Mouse (Mus musculus) embryonic facial prominence, embryonic 10.5 days (tissue): ENCODE results near the gene Tsc22d3. TPM values are rescaled to one million over a fixed set of nuclear protein-coding genes. Genes with fewer than 3 reads are reported as not detected.
A peak's percentile ranks its signal among the peaks of the same experiment; 100 is the strongest.

Experiments
- DNase-seq: peaks from one replicate; pipeline ENCODE4 v3.0.0-alpha.2; 2017; ENCODE audit warnings: low spot score
- H3K27ac ChIP-seq: fragments of 300-500 bp; sonication (generic); replicated peaks from 2 replicates; pipeline ENCODE4 v1.5.1; 2016; ENCODE audit warnings: mild to moderate bottlenecking
- H3K27me3 ChIP-seq: fragments of 300-500 bp; sonication (generic); replicated peaks from 2 replicates; pipeline ENCODE4 v1.6.1; 2016; ENCODE audit warnings: low read depth, mild to moderate bottlenecking; ENCODE audit not compliant: poor library complexity, severe bottlenecking
- H3K36me3 ChIP-seq: fragments of 300-500 bp; sonication (generic); replicated peaks from 2 replicates; pipeline ENCODE4 v1.6.1; 2016; ENCODE audit warnings: mild to moderate bottlenecking, moderate library complexity
- H3K4me1 ChIP-seq: fragments of 300-500 bp; sonication (generic); 2 replicates; pipeline ENCODE4 v1.6.1; 2016
- H3K4me3 ChIP-seq: fragments of 300-500 bp; sonication (generic); 2 replicates; pipeline ENCODE4 v1.5.1; 2016; ENCODE audit warnings: mild to moderate bottlenecking, moderate library complexity
- H3K9me3 ChIP-seq: fragments of 300-500 bp; sonication (generic); 2 replicates; pipeline ENCODE4 v1.6.1; 2016; ENCODE audit warnings: mild to moderate bottlenecking
- WGBS: fragments of 180-500 bp; shearing (Covaris S2); methylation state at CpG from one replicate; pipeline ENCODE4 v1.1.7; 2016; 5-methylcytosine and 5-hydroxymethylcytosine counted together
- polyA plus RNA-seq: library from polyadenylated mRNA; unstranded; fragments of >200 nt; fragmentation: Nextera tagmentation; extraction: Ambion mirVana; gene quantifications from 2 replicates; pipeline ENCODE4 v1.2.1, GENCODE M21; 2016

The Tsc22d3 gene
- polyA plus RNA-seq, 1 experiment from 2014 or later, result 115 TPM

GRCm38 (mm10) chrX:140538649-140539048 is 61.8 kb downstream of the Tsc22d3 start:
- 81% methylated on average over 2 of the region's 2 CpGs for WGBS
- H3K4me3 ChIP-seq, result no peak overlapping the region
- no peaks in the 10 kb centered on the region for H3K9me3 ChIP-seq
- H3K36me3 ChIP-seq, result peaks cover 13% of the 10 kb centered on the region
- peaks cover 14% of the 10 kb centered on the region for H3K4me1 ChIP-seq
- DNase-seq, result no peak
- peaks cover 95% of the 10 kb centered on the region for H3K27me3 ChIP-seq
- no peak overlapping the region for H3K27ac ChIP-seq

GRCm38 (mm10) chrX:140537662-140538061 is 62.8 kb downstream of the Tsc22d3 start:
- peak; percentile 34 for DNase-seq
- H3K9me3 ChIP-seq, result no peaks in the 10 kb centered on the region
- peaks cover 12% of the 10 kb centered on the region for H3K4me1 ChIP-seq
- no peak overlapping the region for H3K27ac ChIP-seq
- no peak overlapping the region for H3K4me3 ChIP-seq
- H3K36me3 ChIP-seq, result peaks cover 13% of the 10 kb centered on the region
- 54% methylated on average over 6 of the region's 6 CpGs for WGBS
- H3K27me3 ChIP-seq, result peaks cover 94% of the 10 kb centered on the region

GRCm38 (mm10) chrX:140535487-140535886 is 65.0 kb downstream of the Tsc22d3 start:
- H3K27ac ChIP-seq, result no peak overlapping the region
- 48% methylated on average over 1 of the region's 1 CpGs for WGBS
- peaks cover 92% of the 10 kb centered on the region for H3K27me3 ChIP-seq

GRCm38 (mm10) chrX:140534306-140534705 is 66.2 kb downstream of the Tsc22d3 start:
- H3K4me1 ChIP-seq, result 0 out of 2 replicates have a peak, but pooled peaks cover 2% of the 10 kb centered on the region
- H3K27me3 ChIP-seq, result peaks cover 94% of the 10 kb centered on the region
- H3K36me3 ChIP-seq, result no peaks in the 10 kb centered on the region
- 79% methylated on average over 3 of the region's 3 CpGs for WGBS
- H3K9me3 ChIP-seq, result no peaks in the 10 kb centered on the region
- no peak for DNase-seq
- H3K4me3 ChIP-seq, result no peak overlapping the region
- H3K27ac ChIP-seq, result no peak overlapping the region

More at GRCm38 (mm10) chrX:140535487-140535886, 65.0 kb downstream of the Tsc22d3 start:
- 0 out of 2 replicates have a peak, but pooled peaks cover 2% of the 10 kb centered on the region for H3K4me1 ChIP-seq
- no peak for DNase-seq
- no peak overlapping the region for H3K4me3 ChIP-seq
- H3K9me3 ChIP-seq, result no peaks in the 10 kb centered on the region
- H3K36me3 ChIP-seq, result peaks cover 7% of the 10 kb centered on the region

- 85% methylated on average over 6 of the region's 6 CpGs for WGBS
- Histone ChIP-seq H3K36me3 (no peaks in the 10 kb centered on the region), H3K9me3 (no peaks in the 10 kb centered on the region), H3K27ac (no peak overlapping the region), H3K4me3 (no peak overlapping the region), H3K27me3 (peaks cover 94% of the 10 kb centered on the region), H3K4me1 (peaks cover 4% of the 10 kb centered on the region; the same call in 1 of the 2 replicates)
- DNase-seq, result no peak
Measured at GRCm38 (mm10) chrX:140532325-140532724, 68.1 kb downstream of the Tsc22d3 start.

DNA sequence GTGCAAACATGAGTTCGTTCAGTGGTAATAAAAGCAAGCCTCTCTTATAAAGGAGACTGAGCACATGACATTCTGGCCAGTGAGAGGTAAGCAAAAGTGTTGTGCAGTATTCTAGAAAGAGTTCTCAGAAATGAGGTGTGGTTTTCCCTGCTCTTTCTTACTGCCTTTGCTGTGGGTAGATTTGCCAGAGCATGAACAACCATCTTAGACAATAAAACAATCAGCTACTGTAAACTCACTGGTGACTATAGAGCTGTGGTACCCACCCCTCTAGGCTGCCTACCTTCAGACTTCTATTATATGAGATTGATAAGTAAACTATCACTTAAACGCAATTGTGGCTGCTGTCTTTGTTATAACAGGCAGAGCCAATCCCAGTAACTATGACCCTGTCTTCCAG is 69.1 kb downstream of the Tsc22d3 start:
- no peak for DNase-seq
- H3K36me3 ChIP-seq, result no peaks in the 10 kb centered on the region
- H3K27me3 ChIP-seq, result peaks cover 94% of the 10 kb centered on the region
- peaks cover 6% of the 10 kb centered on the region; the same call in 1 of the 2 replicates for H3K4me1 ChIP-seq
- 88% methylated on average over 2 of the region's 2 CpGs for WGBS
- no peak overlapping the region for H3K27ac ChIP-seq
- H3K4me3 ChIP-seq, result no peak overlapping the region
- H3K9me3 ChIP-seq, result no peaks in the 10 kb centered on the region

GRCm38 (mm10) chrX:140530632-140531031 is 69.8 kb downstream of the Tsc22d3 start:
- H3K27ac ChIP-seq, result no peak overlapping the region
- H3K36me3 ChIP-seq, result no peaks in the 10 kb centered on the region
- H3K27me3 ChIP-seq, result peaks cover 96% of the 10 kb centered on the region
- 89% methylated on average over 5 of the region's 5 CpGs for WGBS
- H3K4me3 ChIP-seq, result no peak overlapping the region
- no peak for DNase-seq
- no peaks in the 10 kb centered on the region for H3K9me3 ChIP-seq
- peaks cover 6% of the 10 kb centered on the region; the same call in 1 of the 2 replicates for H3K4me1 ChIP-seq

GRCm38 (mm10) chrX:140529074-140529561 is 71.3 kb downstream of the Tsc22d3 start:
- Histone ChIP-seq H3K36me3 (no peaks in the 10 kb centered on the region), H3K27ac (no peak overlapping the region), H3K27me3 (peaks cover 96% of the 10 kb centered on the region), H3K4me3 (no peak overlapping the region), H3K9me3 (no peaks in the 10 kb centered on the region), H3K4me1 (peaks cover 6% of the 10 kb centered on the region; the same call in 1 of the 2 replicates)
- 68% methylated on average over 5 of the region's 5 CpGs for WGBS
- DNase-seq, result no peak

DNA sequence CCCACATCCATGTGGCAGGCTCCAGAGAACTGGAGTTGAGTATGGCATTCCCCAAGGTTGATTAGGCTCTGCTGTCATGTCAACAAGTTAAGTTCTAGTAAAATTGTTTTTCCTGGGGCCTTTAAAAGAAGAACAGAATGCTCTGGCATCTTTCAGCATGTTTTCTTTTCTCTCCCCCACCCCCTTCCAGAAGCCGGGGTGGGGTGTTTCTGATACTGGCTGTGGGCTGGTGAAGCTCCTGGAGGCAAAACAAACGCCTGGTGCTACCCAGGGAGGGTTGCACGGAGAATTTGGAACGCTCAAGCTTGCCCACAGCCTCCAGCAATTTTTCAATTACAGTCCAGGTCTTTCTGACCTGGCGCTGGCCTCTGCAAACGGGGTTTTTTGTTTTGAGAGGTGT is 73.2 kb downstream of the Tsc22d3 start:
- H3K4me1 ChIP-seq, result peaks cover 7% of the 10 kb centered on the region; the same call in 1 of the 2 replicates
- no peaks in the 10 kb centered on the region for H3K9me3 ChIP-seq
- 45% methylated on average over 6 of the region's 6 CpGs for WGBS
- no peak for DNase-seq
- no peaks in the 10 kb centered on the region for H3K36me3 ChIP-seq
- H3K27ac ChIP-seq, result no peak overlapping the region
- H3K27me3 ChIP-seq, result peaks cover 98% of the 10 kb centered on the region
- no peak overlapping the region for H3K4me3 ChIP-seq

GRCm38 (mm10) chrX:140526253-140526618 is 74.2 kb downstream of the Tsc22d3 start:
- Histone ChIP-seq H3K27me3 (peaks cover 98% of the 10 kb centered on the region), H3K27ac (no peak overlapping the region), H3K4me1 (peaks cover 12% of the 10 kb centered on the region; the same call in 1 of the 2 replicates), H3K9me3 (no peaks in the 10 kb centered on the region), H3K36me3 (no peaks in the 10 kb centered on the region), H3K4me3 (no peak overlapping the region)
- 93% methylated on average over 5 of the region's 5 CpGs for WGBS
- DNase-seq, result no peak

GRCm38 (mm10) chrX:140525604-140526252 is 74.7 kb downstream of the Tsc22d3 start:
- Histone ChIP-seq H3K27ac (no peak overlapping the region), H3K4me3 (no peak overlapping the region), H3K4me1 (peaks cover 13% of the 10 kb centered on the region; the same call in 1 of the 2 replicates), H3K9me3 (no peaks in the 10 kb centered on the region), H3K27me3 (peaks cover 96% of the 10 kb centered on the region), H3K36me3 (no peaks in the 10 kb centered on the region)
- DNase-seq, result no peak
- WGBS, result 89% methylated on average over 7 of the region's 7 CpGs

GRCm38 (mm10) chrX:140524231-140524630 is 76.2 kb downstream of the Tsc22d3 start:
- Histone ChIP-seq H3K4me3 (no peak overlapping the region), H3K4me1 (peaks cover 26% of the 10 kb centered on the region; the same call in 1 of the 2 replicates), H3K9me3 (no peaks in the 10 kb centered on the region), H3K27ac (no peak overlapping the region), H3K36me3 (no peaks in the 10 kb centered on the region), H3K27me3 (peaks cover 96% of the 10 kb centered on the region)
- no peak for DNase-seq
- 88% methylated on average over 5 of the region's 5 CpGs for WGBS
